In genomic region chr11:32857418-32857879, GRCm38 (mm10) we compare ENCODE assay signal across 11 mouse cellular contexts. TPM values are rescaled to one million over a fixed set of nuclear protein-coding genes. Genes with fewer than 3 reads are reported as not detected.
A peak's percentile ranks its signal among the peaks of the same experiment; 100 is the strongest.
DNase-seq lines count a peak whose midpoint lies in the region; ATAC-seq lines count a peak whose summit lies in the region.
"Had no signal": no experiment of that assay in that cellular context is flagged by ENCODE, and none has a peak within 500 bp of the region (broad histone marks: within the 10 kb centered on the region; RNA-seq: fewer than 3 reads in every experiment).

No protein-coding gene starts in this region.

- ATAC-seq in embryonic facial prominence, embryonic 11.5 days (replicated peaks; ENCODE audit: insufficient number of reproducible peaks, low FRiP score, low TSS enrichment, low read depth), result peak; percentile 65; the same call in 1 of the 2 replicates
- ATAC-seq in midbrain, embryonic 14.5 days (ENCODE audit: low FRiP score, low TSS enrichment), result no peak
- ATAC-seq in midbrain, embryonic 11.5 days (ENCODE audit: low FRiP score), result no peak
- ATAC-seq in hindbrain, embryonic 15.5 days (ENCODE audit: low FRiP score, low read depth), result peak; percentile 63; the same call in 1 of the 2 replicates
- ATAC-seq in stomach, embryonic 16.5 days (ENCODE audit: insufficient read depth, low FRiP score), result peak; percentile 37
- ATAC-seq in megakaryocyte progenitor cell, adult 5-6 weeks (replicated peaks; ENCODE audit: poor library complexity), result no peak
- no peak for ATAC-seq in liver, embryonic 11.5 days (replicated peaks; ENCODE audit: low FRiP score)

- no peaks in the 10 kb centered on the region for H3K27me3 ChIP-seq in embryonic facial prominence, embryonic 11.5 days (ENCODE audit: control insufficient read depth, insufficient read depth, low read length)
- H3K27me3 ChIP-seq in embryonic facial prominence, embryonic 10.5 days (replicated peaks; ENCODE audit: low read depth, poor library complexity, severe bottlenecking), result no peaks in the 10 kb centered on the region
- H3K27me3 ChIP-seq in midbrain, embryonic 14.5 days (ENCODE audit: control insufficient read depth, insufficient read depth, low read length), result no peaks in the 10 kb centered on the region
- no peaks in the 10 kb centered on the region for H3K27me3 ChIP-seq in midbrain, embryonic 11.5 days (ENCODE audit: control insufficient read depth, insufficient read depth, low read length)
- no peaks in the 10 kb centered on the region for H3K27me3 ChIP-seq in hindbrain, embryonic 15.5 days
- H3K27me3 ChIP-seq in stomach, embryonic 16.5 days (ENCODE audit: control insufficient read depth, insufficient read depth, low read length), result no peaks in the 10 kb centered on the region
- no peaks in the 10 kb centered on the region for H3K27me3 ChIP-seq in liver, embryonic 11.5 days (replicated peaks; ENCODE audit: control insufficient read depth, insufficient read depth, low read length)
- H3K27me3 ChIP-seq: neural tube, embryonic 12.5 days had no signal

- H3K4me2 ChIP-seq in embryonic facial prominence, embryonic 11.5 days (ENCODE audit: low read depth, low read length), result no peak overlapping the region
- H3K4me2 ChIP-seq in midbrain, embryonic 14.5 days (ENCODE audit: low read length), result no peak overlapping the region
- no peak overlapping the region for H3K4me2 ChIP-seq in midbrain, embryonic 11.5 days
- no peak overlapping the region for H3K4me2 ChIP-seq in hindbrain, embryonic 15.5 days
- no peak overlapping the region for H3K4me2 ChIP-seq in stomach, embryonic 16.5 days (ENCODE audit: low read depth, low read length)
- no peak overlapping the region for H3K4me2 ChIP-seq in liver, embryonic 11.5 days
- H3K4me2 ChIP-seq: neural tube, embryonic 12.5 days had no signal

- peak; percentile 53 for DNase-seq in embryonic facial prominence, embryonic 11.5 days (ENCODE audit: low spot score)
- DNase-seq in embryonic facial prominence, embryonic 10.5 days (ENCODE audit: low spot score), result no peak
- DNase-seq in midbrain, embryonic 14.5 days, result peak; percentile 55
- no peak for DNase-seq in midbrain, embryonic 11.5 days (ENCODE audit: low spot score, missing footprints)
- DNase-seq in liver, embryonic 11.5 days (ENCODE audit: low spot score), result no peak
- DNase-seq: gastrocnemius, postnatal 10 days had no signal

- H3K9ac ChIP-seq in embryonic facial prominence, embryonic 11.5 days (replicated peaks; ENCODE audit: low read length), result no peak overlapping the region
- no peak overlapping the region for H3K9ac ChIP-seq in midbrain, embryonic 14.5 days (replicated peaks; ENCODE audit: low read length)
- no peak overlapping the region for H3K9ac ChIP-seq in midbrain, embryonic 11.5 days (ENCODE audit: low read length)
- no peak overlapping the region for H3K9ac ChIP-seq in hindbrain, embryonic 15.5 days
- H3K9ac ChIP-seq in stomach, embryonic 16.5 days (ENCODE audit: low read length), result no peak overlapping the region
- H3K9ac ChIP-seq in liver, embryonic 11.5 days (ENCODE audit: low read depth, low read length), result no peak overlapping the region
- H3K9ac ChIP-seq: neural tube, embryonic 12.5 days had no signal

- no peak overlapping the region for H3K27ac ChIP-seq in embryonic facial prominence, embryonic 11.5 days (replicated peaks; ENCODE audit: low read depth, low read length)
- no peak overlapping the region for H3K27ac ChIP-seq in embryonic facial prominence, embryonic 10.5 days (replicated peaks)
- H3K27ac ChIP-seq in midbrain, embryonic 14.5 days (replicated peaks; ENCODE audit: low read depth, low read length), result no peak overlapping the region
- H3K27ac ChIP-seq in midbrain, embryonic 11.5 days (ENCODE audit: low read depth, low read length), result no peak overlapping the region
- H3K27ac ChIP-seq in hindbrain, embryonic 15.5 days (replicated peaks), result no peak overlapping the region
- no peak overlapping the region for H3K27ac ChIP-seq in stomach, embryonic 16.5 days (ENCODE audit: low read length)
- H3K27ac ChIP-seq in liver, embryonic 11.5 days (ENCODE audit: low read depth, low read length), result no peak overlapping the region
- H3K27ac ChIP-seq: neural tube, embryonic 12.5 days had no signal

- 36% methylated on average over 8 of the region's 8 CpGs for WGBS in embryonic facial prominence, embryonic 11.5 days
- 50% methylated on average over 8 of the region's 8 CpGs for WGBS in embryonic facial prominence, embryonic 10.5 days
- 37% methylated on average over 8 of the region's 8 CpGs for WGBS in midbrain, embryonic 14.5 days
- 56% methylated on average over 8 of the region's 8 CpGs for WGBS in midbrain, embryonic 11.5 days
- WGBS in hindbrain, embryonic 15.5 days, result 37% methylated on average over 8 of the region's 8 CpGs
- WGBS in stomach, embryonic 16.5 days, result 13% methylated on average over 8 of the region's 8 CpGs
- WGBS in liver, embryonic 11.5 days, result 40% methylated on average over 8 of the region's 8 CpGs

- H3K4me1 ChIP-seq in embryonic facial prominence, embryonic 11.5 days (ENCODE audit: control insufficient read depth, insufficient read depth, low read length), result peaks cover 2% of the 10 kb centered on the region; the same call in 1 of the 2 replicates
- peaks cover 8% of the 10 kb centered on the region for H3K4me1 ChIP-seq in embryonic facial prominence, embryonic 10.5 days
- H3K4me1 ChIP-seq in midbrain, embryonic 14.5 days (ENCODE audit: control insufficient read depth, insufficient read depth, low read length), result peaks cover 4% of the 10 kb centered on the region; the same call in 1 of the 2 replicates
- no peaks in the 10 kb centered on the region for H3K4me1 ChIP-seq in midbrain, embryonic 11.5 days (ENCODE audit: control insufficient read depth, insufficient read depth, low read length)
- peaks cover 6% of the 10 kb centered on the region for H3K4me1 ChIP-seq in hindbrain, embryonic 15.5 days (replicated peaks)
- H3K4me1 ChIP-seq in stomach, embryonic 16.5 days (ENCODE audit: control insufficient read depth, insufficient read depth, low read length), result peaks cover 7% of the 10 kb centered on the region; the same call in 1 of the 2 replicates
- peaks cover 7% of the 10 kb centered on the region; the same call in 1 of the 2 replicates for H3K4me1 ChIP-seq in liver, embryonic 11.5 days (replicated peaks; ENCODE audit: control insufficient read depth, insufficient read depth, low read length)

- H3K9me3 ChIP-seq in embryonic facial prominence, embryonic 11.5 days (replicated peaks; ENCODE audit: control insufficient read depth, low read length), result no peaks in the 10 kb centered on the region
- H3K9me3 ChIP-seq in embryonic facial prominence, embryonic 10.5 days, result 0 out of 2 replicates have a peak, but pooled peaks cover 2% of the 10 kb centered on the region
- no peaks in the 10 kb centered on the region for H3K9me3 ChIP-seq in midbrain, embryonic 14.5 days (ENCODE audit: control insufficient read depth, low read length)
- H3K9me3 ChIP-seq in midbrain, embryonic 11.5 days (ENCODE audit: control insufficient read depth, low read length), result no peaks in the 10 kb centered on the region
- no peaks in the 10 kb centered on the region for H3K9me3 ChIP-seq in hindbrain, embryonic 15.5 days
- H3K9me3 ChIP-seq in stomach, embryonic 16.5 days (replicated peaks; ENCODE audit: control insufficient read depth, low read length), result no peaks in the 10 kb centered on the region
- no peaks in the 10 kb centered on the region for H3K9me3 ChIP-seq in liver, embryonic 11.5 days (ENCODE audit: control insufficient read depth, low read length)
- H3K9me3 ChIP-seq: neural tube, embryonic 12.5 days had no signal

- H3K36me3 ChIP-seq in embryonic facial prominence, embryonic 11.5 days (replicated peaks; ENCODE audit: control insufficient read depth, insufficient read depth, low read depth, low read length), result no peaks in the 10 kb centered on the region
- no peaks in the 10 kb centered on the region for H3K36me3 ChIP-seq in embryonic facial prominence, embryonic 10.5 days (replicated peaks)
- H3K36me3 ChIP-seq in midbrain, embryonic 14.5 days (ENCODE audit: control insufficient read depth, insufficient read depth, low read length), result no peaks in the 10 kb centered on the region
- no peaks in the 10 kb centered on the region for H3K36me3 ChIP-seq in midbrain, embryonic 11.5 days (ENCODE audit: control insufficient read depth, insufficient read depth, low read length)
- H3K36me3 ChIP-seq in hindbrain, embryonic 15.5 days, result no peaks in the 10 kb centered on the region
- no peaks in the 10 kb centered on the region for H3K36me3 ChIP-seq in stomach, embryonic 16.5 days (ENCODE audit: control insufficient read depth, insufficient read depth, low read length)
- H3K36me3 ChIP-seq in liver, embryonic 11.5 days (ENCODE audit: control insufficient read depth, insufficient read depth, low read length), result no peaks in the 10 kb centered on the region
- H3K36me3 ChIP-seq: neural tube, embryonic 12.5 days had no signal

- no peak overlapping the region for H3K4me3 ChIP-seq in embryonic facial prominence, embryonic 11.5 days (ENCODE audit: low read depth, low read length)
- no peak overlapping the region for H3K4me3 ChIP-seq in embryonic facial prominence, embryonic 10.5 days
- no peak overlapping the region for H3K4me3 ChIP-seq in midbrain, embryonic 14.5 days (replicated peaks; ENCODE audit: low read depth, low read length)
- H3K4me3 ChIP-seq in midbrain, embryonic 11.5 days (ENCODE audit: low read depth, low read length), result no peak overlapping the region
- H3K4me3 ChIP-seq in hindbrain, embryonic 15.5 days, result no peak overlapping the region
- H3K4me3 ChIP-seq in stomach, embryonic 16.5 days (replicated peaks; ENCODE audit: low read length), result no peak overlapping the region
- no peak overlapping the region for H3K4me3 ChIP-seq in liver, embryonic 11.5 days (ENCODE audit: low read depth, low read length)
- H3K4me3 ChIP-seq: neural tube, embryonic 12.5 days had no signal

RNA-seq across cellular contexts. Expression of gene Smim23, which starts 33.0 kb away (rescaled TPM):
- polyA plus RNA-seq in embryonic facial prominence, embryonic 11.5 days (2014; fragmentation: Nextera tagmentation; extraction: Ambion mirVana), result not detected in 2 replicates
- not detected in 2 replicates for polyA plus RNA-seq in embryonic facial prominence, embryonic 10.5 days (2016; fragmentation: Nextera tagmentation; extraction: Ambion mirVana)
- not detected in 2 replicates for polyA plus RNA-seq in midbrain, embryonic 14.5 days (2014; fragmentation: Nextera tagmentation; extraction: Ambion mirVana)
- polyA plus RNA-seq in midbrain, embryonic 11.5 days (2014; fragmentation: Nextera tagmentation; extraction: Ambion mirVana), result not detected in 2 replicates
- polyA plus RNA-seq in hindbrain, embryonic 15.5 days (2015; fragmentation: Nextera tagmentation; extraction: Ambion mirVana), result not detected in 2 replicates
- polyA plus RNA-seq in stomach, embryonic 16.5 days (2015; fragmentation: Nextera tagmentation; extraction: Ambion mirVana), result not detected in 2 replicates
- not detected in 2 replicates for total RNA-seq in megakaryocyte progenitor cell, adult 5-6 weeks (2015)
- not detected in 2 replicates for total RNA-seq in megakaryocyte progenitor cell, adult 5-6 weeks (2017)
- polyA plus RNA-seq in liver, embryonic 11.5 days (2014; fragmentation: Nextera tagmentation; extraction: Ambion mirVana), result not detected in 2 replicates
- total RNA-seq: gastrocnemius, postnatal 10 days; left cerebral cortex, postnatal 10 days had no signal
- polyA plus RNA-seq: neural tube, embryonic 12.5 days had no signal

Comparison
In these comparisons a context has a peak if more than half of its experiments do, and no peak if none do; other contexts are left out.
1. DNase-seq: peak in embryonic facial prominence, embryonic 11.5 days (single experiment) and midbrain, embryonic 14.5 days (single experiment); none in embryonic facial prominence, embryonic 10.5 days (single experiment), midbrain, embryonic 11.5 days (single experiment) and liver, embryonic 11.5 days (single experiment).
2. ATAC-seq: peak in embryonic facial prominence, embryonic 11.5 days (single experiment), hindbrain, embryonic 15.5 days (single experiment) and stomach, embryonic 16.5 days (single experiment); none in midbrain, embryonic 14.5 days (single experiment), midbrain, embryonic 11.5 days (single experiment), megakaryocyte progenitor cell, adult 5-6 weeks (single experiment) and liver, embryonic 11.5 days (single experiment).